Mouse (Mus musculus) liver, postnatal 0 days (tissue): ENCODE results near the gene Dagla.

ENCODE experiments used
- CTCF ChIP-seq: sonication (generic); IDR thresholded peaks from 2 replicates; pipeline ENCODE4 v1.5.1; 2016; ENCODE audit warnings: antibody characterized with exemption, low read depth
- EP300 ChIP-seq: IDR thresholded peaks from 2 replicates; pipeline ENCODE4 v1.6.1; 2016; ENCODE audit warnings: antibody characterized with exemption, low read depth, mild to moderate bottlenecking

DNA sequence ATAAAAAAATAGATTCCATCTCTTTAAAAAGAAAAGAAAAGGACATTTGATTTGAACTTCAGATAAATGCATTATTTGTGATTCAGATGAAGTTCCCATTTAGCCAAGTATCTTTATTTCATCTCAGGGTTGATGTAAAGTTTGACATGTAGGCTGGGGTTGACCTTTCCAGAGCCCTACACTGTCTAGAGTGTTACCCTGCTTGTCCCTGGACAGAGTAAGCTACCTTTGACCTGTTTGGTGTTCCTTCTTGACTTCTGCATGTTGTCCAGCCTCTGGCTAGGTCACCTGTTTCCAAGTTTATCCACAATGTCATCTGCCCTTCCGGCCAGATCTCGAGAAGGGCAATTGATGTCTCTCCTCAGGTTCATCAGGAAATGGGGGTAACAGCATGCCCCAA, 12.7 kb upstream of the Dagla start:
- no peak for TF ChIP-seq CTCF
- TF ChIP-seq EP300: no peak
